Mouse (Mus musculus) testis, adult 2 months (tissue): ENCODE data around the gene Stat1. TPM values are rescaled to one million over a fixed set of nuclear protein-coding genes. Genes with fewer than 3 reads are reported as not detected.

Experiments
- H3K27ac ChIP-seq: fragments of 200-500 bp; 2 replicates; pipeline ENCODE4 v1.5.1; 2012; ENCODE audit warnings: low read depth, low read length; ENCODE audit not compliant: control insufficient read depth, insufficient read depth
- H3K27me3 ChIP-seq: fragments of 200-500 bp; 2 replicates; pipeline ENCODE4 v1.6.1; 2012; ENCODE audit warnings: mild to moderate bottlenecking, low read length, moderate library complexity; ENCODE audit not compliant: control insufficient read depth, insufficient read depth
- H3K36me3 ChIP-seq: fragments of 200-500 bp; 2 replicates; pipeline ENCODE4 v1.6.1; 2012; ENCODE audit warnings: mild to moderate bottlenecking, low read length; ENCODE audit not compliant: control insufficient read depth, insufficient read depth
- H3K4me1 ChIP-seq: fragments of 200-500 bp; 2 replicates; pipeline ENCODE4 v1.6.1; 2012; ENCODE audit warnings: low read length; ENCODE audit not compliant: control insufficient read depth, insufficient read depth
- H3K4me3 ChIP-seq: fragments of 200-500 bp; 2 replicates; pipeline ENCODE4 v1.5.1; 2012; ENCODE audit warnings: low read depth, mild to moderate bottlenecking, low read length, moderate library complexity, mixed read lengths; ENCODE audit not compliant: control insufficient read depth
- CTCF ChIP-seq: fragments of 200-500 bp; IDR thresholded peaks from 2 replicates; pipeline ENCODE4 v1.5.1; 2012; ENCODE audit warnings: low read depth, mild to moderate bottlenecking, inconsistent platforms, low read length, moderate library complexity; ENCODE audit not compliant: control insufficient read depth, insufficient read depth, insufficient replicate concordance
- POLR2A ChIP-seq: fragments of 200-500 bp; IDR thresholded peaks from 2 replicates; pipeline ENCODE4 v1.6.1; 2012; ENCODE audit warnings: low read depth, mild to moderate bottlenecking, inconsistent platforms, low read length, moderate library complexity; ENCODE audit not compliant: control insufficient read depth
- polyA plus RNA-seq: library from polyadenylated mRNA; depleted of rRNA; stranded (reverse); fragments of >200 nt; gene quantifications from 2 replicates; pipeline ENCODE4 v1.2.3, GENCODE M21; 2012; rRNA removed

The Stat1 gene
- polyA plus RNA-seq, 1 experiment, result 8.3 TPM

GRCm38 (mm10) chr1:52176999-52177398 lies 57.8 kb downstream of the Stat1 start:
- Histone ChIP-seq H3K4me3 (no peak overlapping the region), H3K27ac (no peak overlapping the region), H3K4me1 (no peaks in the 10 kb centered on the region), H3K27me3 (no peaks in the 10 kb centered on the region), H3K36me3 (no peaks in the 10 kb centered on the region)
- TF ChIP-seq CTCF, result no peak
- TF ChIP-seq POLR2A, result no peak

GRCm38 (mm10) chr1:52179939-52180568 lies 60.8 kb downstream of the Stat1 start:
- TF ChIP-seq CTCF (no peak), POLR2A (no peak)
- Histone ChIP-seq H3K4me3 (no peak overlapping the region), H3K36me3 (no peaks in the 10 kb centered on the region), H3K27me3 (no peaks in the 10 kb centered on the region), H3K27ac (no peak overlapping the region), H3K4me1 (no peaks in the 10 kb centered on the region)

GRCm38 (mm10) chr1:52181994-52182393 lies 62.8 kb downstream of the Stat1 start:
- no peak for TF ChIP-seq POLR2A
- TF ChIP-seq CTCF, result no peak
- Histone ChIP-seq H3K27ac (no peak overlapping the region), H3K36me3 (no peaks in the 10 kb centered on the region), H3K27me3 (no peaks in the 10 kb centered on the region), H3K4me1 (no peaks in the 10 kb centered on the region), H3K4me3 (no peak overlapping the region)

- H3K27me3 ChIP-seq, result no peaks in the 10 kb centered on the region
- no peak overlapping the region for H3K27ac ChIP-seq
- TF ChIP-seq CTCF (no peak), POLR2A (no peak)
- no peaks in the 10 kb centered on the region for H3K36me3 ChIP-seq
- H3K4me3 ChIP-seq, result no peak overlapping the region
- no peaks in the 10 kb centered on the region for H3K4me1 ChIP-seq
Measured at GRCm38 (mm10) chr1:52182992-52183391, 63.8 kb downstream of the Stat1 start.

Other genes with a start within 250 kb of the Stat1 start
- gene Myo1b, start 203.4 kb upstream of the Stat1 start, polyA plus RNA-seq, result 0.89 and 2.3 TPM in 2 replicates
- 171 and 193 TPM in 2 replicates for gene Stat4, start 132.3 kb upstream of the Stat1 start, polyA plus RNA-seq
- 8.3 and 9.3 TPM in 2 replicates for gene Gls, start 113.8 kb downstream of the Stat1 start, polyA plus RNA-seq